Mouse (Mus musculus): ENCODE measurements around the gene Tamm41.

GRCm38 (mm10) chr6:115007728-115008127 is 29.9 kb downstream of the Tamm41 start:
- TF ChIP-seq POLR2A (IDR thresholded peaks at IDR 0.05; ENCODE audit: low read depth, low read length) (no peak), CTCF (conservative IDR thresholded peaks at IDR 0.05; ENCODE audit: insufficient read depth, insufficient read length, low read depth, low read length) (peak; percentile 95)
